Mouse (Mus musculus): ENCODE measurements at regions not wholly inside any gene's neighbourhood (a gene's known extent, or its start where the extent isn't known, plus 50 kb on each side); places are given as distances from the start of the nearest gene placed in this dataset.
"Not testable (repeated sequence)": the region's sequence is repeated elsewhere in the genome, so short reads cannot be mapped to it uniquely, and the experiment has no call there.

DNA sequence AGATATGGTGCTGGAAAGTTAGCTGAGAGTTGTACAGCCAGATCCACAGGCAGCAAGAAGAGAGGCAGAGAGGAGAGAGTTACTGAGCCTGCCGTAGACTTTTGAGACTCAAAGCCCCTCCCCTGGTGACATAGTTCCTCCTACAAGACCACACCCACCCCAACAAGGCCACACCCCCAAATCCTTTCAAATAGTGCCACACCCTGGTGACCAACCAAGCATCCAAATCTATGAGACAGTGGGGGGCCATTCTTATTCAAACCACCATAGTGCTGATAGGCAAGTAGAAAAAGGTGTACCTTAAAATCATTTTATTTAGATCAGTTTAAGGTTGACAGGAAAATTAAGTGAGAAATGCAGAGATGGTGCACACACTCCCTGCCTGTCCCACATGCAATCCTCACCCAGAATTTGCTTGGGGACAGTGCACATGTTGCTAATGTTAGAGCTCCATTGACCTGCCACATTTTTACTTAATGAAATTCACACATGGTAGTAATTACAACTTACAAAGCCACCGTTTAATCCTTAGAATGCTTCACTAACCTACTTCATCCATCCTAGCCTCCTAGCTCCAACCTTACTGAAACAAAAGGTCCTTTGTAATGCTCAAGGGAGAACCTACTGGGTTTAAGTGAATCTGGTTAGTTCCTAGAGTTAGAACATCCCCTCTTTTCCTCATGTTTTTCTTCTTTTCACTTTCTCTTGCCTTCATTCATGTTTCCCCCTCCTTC is 86.5 kb downstream of the Phlda1 start:
- no peak for DNase-seq (ENCODE audit: low read depth)

DNA sequence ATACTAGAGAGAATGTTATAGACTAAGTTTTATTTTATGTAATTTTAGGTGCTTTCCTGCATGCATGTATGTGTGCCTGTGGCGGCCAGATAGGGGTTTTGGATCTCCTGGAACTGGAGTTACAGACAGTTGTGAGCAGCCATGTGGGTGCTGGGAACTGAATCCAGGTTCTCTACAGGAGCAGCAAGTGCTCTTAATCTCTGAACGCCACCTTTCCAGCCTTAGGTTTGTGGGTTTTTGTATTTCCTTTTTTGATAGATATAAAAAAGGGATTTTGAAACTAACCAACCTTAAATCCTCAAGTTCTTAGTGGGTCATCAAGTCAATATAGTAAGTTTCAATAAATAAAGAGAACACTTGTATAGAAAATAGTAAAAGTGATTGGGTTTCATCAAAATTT is 87.2 kb downstream of the Phlda1 start:
- no peak for DNase-seq (ENCODE audit: low read depth)

DNA sequence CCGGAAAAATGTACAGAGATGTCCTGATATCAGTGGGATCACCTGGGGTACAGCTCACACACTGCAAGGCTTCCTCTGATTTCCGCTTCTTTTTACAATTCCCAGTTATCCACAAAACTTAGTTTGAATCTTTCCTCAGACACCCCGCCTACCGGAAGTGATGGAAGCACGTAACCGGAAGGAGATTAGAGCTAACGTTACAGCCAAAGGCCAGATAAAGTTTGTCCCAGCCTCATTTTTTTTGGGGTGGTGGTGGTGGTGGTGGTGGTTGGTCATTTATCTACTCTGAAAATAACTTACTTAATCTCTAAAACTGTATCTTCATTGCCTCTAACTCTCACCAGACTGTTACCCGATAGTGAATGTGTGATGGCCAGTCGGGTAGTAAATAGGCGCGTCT is 88.1 kb downstream of the Phlda1 start:
- no peak for DNase-seq (ENCODE audit: low read depth)

DNA sequence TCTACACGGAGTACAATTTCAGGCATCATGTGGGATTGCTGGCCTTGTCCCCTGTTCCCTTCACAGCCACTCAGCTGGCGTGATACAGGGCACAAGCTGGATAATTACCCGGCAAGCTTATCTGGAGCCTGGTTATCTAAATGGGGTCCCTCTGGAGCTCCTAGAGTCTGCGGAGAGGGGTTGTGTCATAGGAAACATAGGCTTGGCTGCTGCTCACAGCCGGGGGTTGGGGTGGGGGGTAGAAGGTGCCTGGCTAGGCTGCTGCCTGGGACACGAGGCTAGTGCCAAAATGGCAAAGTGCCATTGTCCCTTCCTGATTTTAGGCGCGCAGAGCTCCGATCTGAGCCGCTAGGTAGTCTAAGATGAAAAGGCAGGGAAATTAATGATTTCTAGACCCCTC is 88.6 kb downstream of the Phlda1 start:
- no peak for DNase-seq (ENCODE audit: low read depth)

DNA sequence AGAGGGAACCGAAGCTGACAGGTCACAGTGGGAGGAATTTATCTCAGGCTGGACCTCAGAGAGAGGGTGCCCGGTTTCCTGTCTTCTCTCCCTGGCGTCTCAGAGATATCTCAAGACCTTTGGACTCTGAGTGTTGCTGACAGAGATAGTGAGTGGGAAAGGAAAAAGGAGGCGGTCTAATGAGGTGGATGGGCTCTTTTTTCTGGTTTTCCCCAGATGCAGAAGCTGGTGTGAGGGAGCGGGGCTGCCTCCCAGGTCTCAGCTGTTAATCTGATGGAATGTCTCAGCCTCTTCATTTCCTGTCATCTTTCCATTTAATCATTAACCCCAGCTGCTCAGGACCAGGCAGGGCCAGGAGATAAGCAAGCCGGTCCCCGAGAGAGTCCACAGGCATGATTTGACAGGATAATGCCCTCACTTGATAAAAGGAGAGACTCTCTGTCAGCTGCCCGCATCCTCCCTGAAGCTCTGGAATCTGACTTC is 89.5 kb downstream of the Phlda1 start:
- DNase-seq (ENCODE audit: low read depth) = no peak

DNA sequence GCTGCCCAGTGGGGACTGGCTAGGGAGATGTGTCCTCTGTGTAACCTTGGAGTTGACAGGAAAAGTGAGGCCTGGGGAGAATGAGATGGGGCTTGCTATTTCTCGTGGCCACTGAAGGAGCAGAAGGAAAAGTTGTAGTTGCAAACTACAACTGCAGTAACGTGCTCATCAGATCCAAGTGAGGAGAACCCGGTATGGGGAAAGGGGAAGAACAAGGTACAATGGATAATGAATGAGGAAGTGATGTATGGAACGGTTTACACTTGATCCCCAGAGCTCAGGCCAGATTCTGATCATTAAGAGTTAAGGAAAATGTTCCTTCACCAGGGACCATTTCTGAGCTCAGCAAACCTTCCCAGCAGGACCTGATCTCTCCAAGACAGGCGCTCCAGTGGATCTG is 92.6 kb downstream of the Phlda1 start:
- DNase-seq (ENCODE audit: low read depth) = no peak

DNA sequence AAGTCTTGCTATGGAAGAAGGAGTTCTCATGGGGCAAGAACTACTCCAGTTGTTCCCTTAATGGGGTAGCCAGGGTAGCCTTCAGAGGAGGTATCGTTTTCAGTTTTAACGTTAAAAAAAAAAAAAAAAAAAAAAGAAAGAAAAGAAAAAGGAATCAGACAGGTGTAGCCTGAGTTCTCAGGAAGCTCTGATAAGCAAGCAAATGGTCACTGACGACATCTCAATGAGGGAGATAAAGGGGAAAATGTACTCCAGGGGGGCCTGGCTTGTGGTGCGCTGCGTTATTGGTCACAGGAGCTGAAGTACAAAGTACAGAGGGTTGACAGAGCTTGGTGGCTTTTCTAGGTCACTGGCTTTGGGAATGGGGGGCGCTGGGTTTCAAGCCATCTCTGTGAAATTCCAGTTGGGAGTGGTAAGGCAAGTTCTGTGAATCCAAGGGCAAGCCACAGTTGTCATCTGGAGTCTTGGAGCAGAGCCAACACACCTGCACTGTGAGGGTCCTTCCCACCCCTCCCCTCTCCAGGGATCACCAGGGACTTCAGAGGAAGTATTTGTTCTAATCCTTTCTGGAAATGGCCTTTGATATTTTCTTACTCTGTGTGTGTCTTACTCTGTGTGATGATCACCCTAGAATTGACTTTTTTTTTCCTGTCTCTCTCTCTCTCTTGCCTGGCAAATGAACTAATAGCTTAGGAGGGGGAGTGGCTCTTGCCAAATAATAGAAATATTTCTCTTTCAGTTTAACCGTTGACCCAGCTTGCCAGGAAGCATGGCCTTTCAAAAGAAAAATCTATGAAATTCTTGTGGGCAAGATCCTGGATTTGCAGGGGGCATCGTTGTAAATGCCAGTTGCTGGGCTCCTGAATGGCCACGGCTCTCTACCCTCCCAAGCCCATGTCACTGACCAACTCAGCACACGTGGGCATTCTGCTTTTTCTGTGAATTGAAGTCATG is 93.5 kb downstream of the Phlda1 start:
- DNase-seq (ENCODE audit: low read depth) = no peak

DNA sequence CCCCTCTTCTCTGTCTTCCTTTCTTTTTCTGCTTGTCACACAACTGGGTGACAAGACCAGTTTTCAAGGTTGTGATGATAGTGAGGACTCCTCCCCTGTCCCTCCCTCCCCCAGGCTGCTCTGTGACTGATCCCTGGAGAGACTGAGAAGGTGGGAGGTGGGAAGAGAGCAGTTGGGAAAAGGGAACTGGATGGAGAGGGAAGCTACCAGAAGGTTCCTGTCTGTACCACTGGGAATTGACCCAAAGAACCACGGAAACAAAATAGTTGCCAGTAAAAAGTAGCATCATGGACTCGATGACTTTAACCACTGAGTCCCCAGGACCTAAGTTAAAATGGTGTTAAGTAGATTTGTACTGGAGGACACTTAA is 94.2 kb downstream of the Phlda1 start:
- no peak for DNase-seq (ENCODE audit: low read depth)

DNA sequence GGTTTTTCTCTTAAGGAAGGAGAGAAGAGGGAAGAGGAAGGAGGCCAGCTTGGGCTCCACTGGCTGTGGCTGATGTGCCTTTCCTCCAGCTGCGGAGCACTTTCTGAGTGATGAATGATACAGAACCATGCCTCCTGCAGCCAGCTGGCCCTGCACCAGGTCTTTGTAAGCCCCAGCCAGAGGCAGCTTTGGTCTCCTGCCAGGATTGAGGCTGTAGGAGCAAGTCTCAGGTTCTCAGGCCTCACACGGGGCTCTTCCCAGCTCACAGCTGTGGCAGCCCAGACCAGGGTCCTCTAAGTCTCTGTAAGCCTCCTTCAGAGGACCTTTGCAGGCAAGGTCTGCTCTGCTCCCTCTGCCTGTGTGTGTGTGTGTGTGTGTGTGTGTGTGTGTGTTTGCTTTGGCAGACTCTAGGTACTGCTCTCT is 94.6 kb downstream of the Phlda1 start:
- peak; percentile 41 for DNase-seq (ENCODE audit: low read depth)

DNA sequence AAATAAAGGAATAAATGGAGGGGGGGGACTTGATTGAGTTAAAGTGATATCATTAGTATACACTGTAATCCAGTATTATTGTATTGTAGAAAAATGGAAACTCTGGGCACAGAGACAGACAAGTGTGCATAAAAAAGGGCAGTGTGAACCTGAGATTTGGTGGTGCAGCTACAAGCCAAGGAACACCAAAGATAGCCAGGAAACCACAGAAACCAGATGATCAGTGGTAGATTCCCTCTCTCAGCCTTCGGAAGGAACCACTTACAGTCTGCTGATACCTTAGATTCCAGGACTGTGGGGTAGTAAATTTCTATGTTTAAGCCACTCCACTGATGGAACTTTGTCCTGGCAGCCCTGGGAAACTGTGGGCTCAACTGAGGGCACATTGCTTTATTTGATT is 97.1 kb downstream of the Phlda1 start:
- peak; percentile 57 for DNase-seq (ENCODE audit: low read depth)

DNA sequence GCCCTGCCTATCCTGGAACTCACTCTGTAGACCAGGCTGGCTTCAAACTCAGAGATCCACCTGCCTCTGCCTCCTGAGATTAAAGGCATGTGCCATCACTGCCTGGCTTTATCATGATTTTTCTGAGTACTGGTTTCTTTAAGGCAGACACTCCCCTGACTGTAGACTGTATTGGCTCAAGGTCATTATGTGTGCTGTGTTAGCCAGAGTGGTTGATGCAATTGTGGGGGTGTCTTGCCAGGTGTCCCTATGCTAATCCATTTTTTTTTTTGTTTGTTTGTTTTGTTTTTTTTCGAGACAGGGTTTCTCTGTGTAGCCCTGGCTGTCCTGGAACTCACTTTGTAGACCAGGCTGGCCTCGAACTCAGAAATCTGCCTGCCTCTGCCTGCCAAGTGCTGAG is 101.3 kb downstream of the Phlda1 start:
- DNase-seq (ENCODE audit: low read depth) = not testable (repeated sequence)

DNA sequence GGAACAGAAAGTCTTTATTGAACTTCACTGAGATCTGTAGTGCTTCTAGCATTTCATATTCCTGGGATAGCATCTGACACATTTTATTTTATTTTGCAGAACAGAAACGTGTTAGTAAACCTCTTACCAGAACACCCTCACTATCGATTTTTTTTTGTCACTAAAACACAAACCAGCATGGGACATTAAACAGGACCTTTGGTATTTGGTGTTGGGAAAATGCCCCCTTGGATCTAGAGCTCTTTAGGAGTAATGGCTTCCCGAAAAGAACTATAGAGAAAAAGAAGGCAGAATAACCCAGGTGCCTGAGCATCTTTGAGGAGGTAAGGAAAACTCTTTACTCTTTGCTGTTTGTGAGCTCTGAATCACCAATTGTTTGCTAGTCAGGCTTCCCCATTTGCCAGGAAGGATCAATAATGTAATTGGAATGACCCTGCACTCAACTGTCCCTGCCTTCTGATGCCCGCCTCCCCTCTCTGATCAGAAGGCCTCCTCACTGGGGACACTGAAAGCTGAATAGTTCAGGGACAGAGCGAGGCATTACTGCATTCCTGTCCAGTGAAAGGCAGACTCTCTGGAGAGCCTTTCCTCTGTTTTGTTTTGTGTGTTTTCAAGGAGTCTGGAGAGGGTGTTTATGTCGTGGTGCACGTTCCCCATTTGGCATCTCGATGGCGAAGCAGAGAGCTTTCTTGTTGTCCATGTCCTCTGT is 102.5 kb downstream of the Phlda1 start:
- no peak for DNase-seq (ENCODE audit: low read depth)

DNA sequence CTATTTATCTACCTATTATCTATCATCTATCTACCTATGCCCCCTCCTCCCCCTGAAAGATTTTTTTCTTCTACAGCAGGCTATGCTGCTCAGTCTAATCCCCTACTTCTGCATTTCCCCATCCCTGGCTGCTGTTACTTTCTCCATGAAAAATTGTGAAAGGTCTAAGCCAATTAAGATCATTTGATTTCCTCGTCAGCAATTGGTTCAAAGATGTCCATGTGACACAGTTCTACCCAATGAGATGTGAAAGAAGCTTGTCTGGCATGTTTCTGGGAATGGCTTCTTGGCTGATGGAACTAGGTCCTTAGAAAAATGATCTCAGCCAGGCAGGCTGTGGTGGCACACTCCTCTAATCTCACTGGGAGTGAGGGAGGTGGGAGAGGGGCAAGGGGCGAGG is 103.8 kb downstream of the Phlda1 start:
- DNase-seq (ENCODE audit: low read depth) = no peak

DNA sequence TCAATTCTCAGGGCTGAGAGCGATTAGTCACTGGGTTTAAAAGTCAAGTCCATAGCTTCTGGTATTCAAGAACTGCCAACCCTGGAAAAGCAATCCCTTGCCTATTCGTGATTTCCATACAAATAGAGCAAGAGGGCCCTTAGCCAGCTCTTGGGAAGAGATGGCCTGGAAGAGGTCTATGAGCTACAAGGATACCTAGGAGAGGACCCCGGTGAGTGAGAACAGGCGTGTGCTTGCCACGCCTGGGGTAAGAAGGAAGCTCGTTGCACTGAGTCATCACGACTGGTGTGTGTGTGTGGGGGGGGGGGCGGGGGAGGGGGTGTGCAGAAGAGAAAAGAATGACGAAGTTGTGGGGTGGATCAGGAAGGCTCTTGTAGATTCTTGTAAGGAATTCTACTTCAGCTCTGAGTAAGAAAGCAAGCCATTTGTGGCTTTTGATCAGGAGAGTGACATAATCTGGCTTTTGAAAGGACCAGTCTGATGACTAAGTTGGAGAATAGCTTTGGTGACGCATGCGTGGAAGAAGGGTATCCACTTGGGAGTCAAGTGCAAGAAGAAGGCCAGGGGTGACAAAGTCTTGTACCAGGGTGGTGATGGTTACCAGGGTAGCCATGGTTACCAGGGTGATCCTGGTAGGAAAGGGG is 113.7 kb downstream of the Phlda1 start:
- DNase-seq (ENCODE audit: low read depth) = peak; percentile 54

DNA sequence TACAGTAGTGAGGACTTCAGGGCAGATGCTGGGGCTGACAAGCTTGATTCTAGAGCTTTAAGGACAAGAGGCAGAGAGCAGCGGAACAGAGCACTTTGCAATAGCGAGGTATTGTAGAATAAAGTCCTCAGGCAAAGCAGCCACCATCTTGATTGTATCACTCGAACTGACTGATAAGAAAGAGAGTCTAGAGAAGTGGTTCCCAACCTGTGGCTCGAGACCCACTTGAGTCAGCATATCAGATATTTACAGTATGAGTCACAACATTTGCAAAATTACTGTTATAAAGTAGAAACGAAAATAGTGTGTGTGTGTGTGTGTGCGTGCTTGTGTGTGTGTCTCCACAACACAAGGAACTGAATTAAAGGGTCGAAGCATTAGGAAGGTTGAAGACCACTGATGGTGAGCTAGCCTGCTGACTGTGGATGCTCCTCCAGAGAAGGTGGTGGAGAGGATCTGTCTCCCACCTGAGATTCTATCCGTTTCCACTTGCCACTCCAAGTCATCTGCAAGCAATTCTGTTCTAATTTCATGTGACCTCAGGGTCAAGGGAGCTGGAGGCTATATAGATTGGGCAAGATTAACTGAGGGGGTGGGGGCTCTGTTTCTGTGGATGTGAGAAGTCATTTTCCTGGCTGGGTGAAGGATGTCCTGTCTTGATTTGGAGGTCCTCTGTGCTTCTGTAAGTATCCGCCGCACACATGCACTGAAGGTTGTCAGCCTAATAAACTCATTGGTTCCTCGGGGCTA is 115.0 kb downstream of the Phlda1 start:
- DNase-seq (ENCODE audit: low read depth) = peak; percentile 49

DNA sequence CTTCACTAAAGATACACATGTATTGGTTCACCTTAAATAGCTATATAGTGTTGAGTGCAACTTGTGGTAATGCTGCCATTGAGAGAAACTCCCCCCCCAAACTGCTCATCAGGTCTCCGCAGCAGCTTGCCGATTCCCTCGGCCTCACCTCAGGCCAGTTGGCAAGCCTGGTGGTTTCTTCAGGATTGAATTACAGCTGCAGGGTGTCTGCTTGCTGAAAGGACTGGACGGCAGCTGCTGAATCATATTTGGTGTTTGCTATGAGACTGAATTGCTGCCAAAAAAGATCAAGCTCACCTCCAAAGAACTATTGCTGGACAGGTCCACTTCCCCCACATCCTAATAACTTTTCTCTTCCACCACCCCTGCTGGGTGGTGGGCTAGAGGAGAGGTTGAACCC is 116.7 kb downstream of the Phlda1 start:
- DNase-seq (ENCODE audit: low read depth) = no peak

DNA sequence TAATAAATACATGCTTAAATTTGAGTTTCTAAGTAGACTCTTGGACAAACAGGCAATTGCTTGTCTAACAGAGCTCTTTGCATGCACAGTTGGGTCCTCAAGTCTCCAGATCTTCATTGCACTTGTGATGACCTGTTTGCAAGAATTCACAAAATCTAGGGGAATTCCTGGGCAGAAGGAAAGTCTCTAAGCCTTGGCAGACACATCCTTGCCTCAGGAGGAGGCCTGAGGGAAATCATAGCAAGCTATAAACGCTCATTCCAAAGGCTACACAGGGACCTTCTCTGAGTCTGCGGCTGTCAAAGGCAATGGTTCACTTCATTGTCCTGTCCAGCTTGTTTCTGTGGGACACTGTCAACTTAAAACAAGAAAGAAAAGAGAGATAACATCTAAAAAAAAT is 117.9 kb downstream of the Phlda1 start:
- no peak for DNase-seq (ENCODE audit: low read depth)

DNA sequence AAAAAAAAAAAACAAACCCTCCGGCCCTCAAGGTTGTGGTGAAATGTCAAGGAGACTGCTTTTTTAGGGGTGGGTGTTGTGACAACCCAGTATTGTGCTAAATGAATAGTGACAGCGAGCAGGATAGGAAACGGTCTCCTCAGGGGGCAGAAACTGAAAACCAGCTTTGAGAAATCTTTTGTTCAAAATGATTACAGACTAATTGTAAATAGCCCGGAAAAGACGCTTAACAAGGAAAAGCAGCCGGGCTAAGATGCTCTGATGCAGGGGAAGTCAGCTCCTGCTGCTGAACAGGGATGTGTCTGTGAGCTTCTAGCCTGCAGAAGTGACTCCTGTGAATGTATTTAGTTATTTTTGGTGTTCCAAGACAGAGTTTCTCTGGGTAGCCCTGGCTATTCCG is 118.5 kb downstream of the Phlda1 start:
- DNase-seq (ENCODE audit: low read depth) = no peak

DNA sequence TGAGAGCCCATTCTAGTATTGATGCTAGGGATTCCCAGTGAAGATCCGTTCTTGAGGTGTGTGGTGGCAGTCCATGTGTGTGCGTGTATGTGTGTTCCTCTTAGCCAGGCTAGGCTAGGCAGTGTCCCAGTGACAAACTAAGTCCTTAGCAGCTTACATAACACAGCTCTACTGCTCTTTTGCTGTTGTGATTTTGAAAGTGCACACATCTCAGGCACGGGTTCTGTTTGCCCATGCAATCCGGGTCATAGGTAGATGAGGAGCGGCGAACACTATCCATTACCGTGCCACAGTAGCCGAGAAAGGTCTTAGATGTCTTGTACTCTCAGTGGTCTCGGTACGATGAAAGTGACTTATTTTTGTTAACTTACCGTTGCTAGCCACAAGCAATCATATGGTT is 119.5 kb downstream of the Phlda1 start:
- DNase-seq (ENCODE audit: low read depth) = no peak

DNA sequence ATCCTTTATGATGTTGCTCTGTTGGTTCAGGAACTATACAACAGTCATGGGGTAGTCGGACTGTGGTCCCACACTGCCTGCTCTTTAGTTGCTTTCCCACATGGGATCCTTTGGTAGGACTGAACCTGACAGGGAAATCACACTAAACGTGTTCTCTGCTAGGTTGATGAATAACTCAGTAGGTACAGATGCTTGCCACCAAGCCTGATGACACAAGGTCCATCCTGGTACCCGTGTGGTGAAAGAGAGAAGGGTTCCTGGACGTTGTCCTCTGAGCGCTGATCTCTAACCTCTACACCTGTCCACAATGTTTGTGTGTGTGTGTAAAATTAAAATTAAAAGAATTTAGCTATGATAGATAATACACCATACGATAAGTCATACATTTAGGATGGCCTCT is 119.9 kb downstream of the Phlda1 start:
- no peak for DNase-seq (ENCODE audit: low read depth)

DNA sequence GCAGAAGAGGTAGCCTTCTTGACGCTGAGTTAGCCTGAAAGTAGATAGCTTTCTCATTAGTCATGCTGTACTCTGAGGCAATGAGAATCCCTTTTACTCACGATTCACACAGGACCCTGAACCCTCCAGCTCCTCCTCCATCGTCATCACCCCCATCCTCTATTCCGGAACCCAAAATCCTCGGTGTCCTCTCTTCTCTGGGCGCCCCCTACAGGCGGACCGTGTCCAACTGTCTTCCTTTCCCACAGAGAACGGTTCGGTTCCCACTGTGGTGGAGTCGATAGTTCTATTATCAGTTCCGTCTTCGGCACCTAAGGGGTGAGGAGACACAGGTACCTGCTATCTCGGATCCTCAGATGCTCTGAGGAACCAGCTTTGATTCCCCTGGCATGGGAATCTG is 130.2 kb downstream of the Phlda1 start:
- DNase-seq (ENCODE audit: low read depth) = peak; percentile 23
